Comparison of ENCODE assay signal across 9 mouse cellular contexts in genomic region chr9:122022776-122023175, GRCm38 (mm10). TPM values are rescaled to one million over a fixed set of nuclear protein-coding genes. Genes with fewer than 3 reads are reported as not detected.
DNase-seq lines count a peak whose midpoint lies in the region; ATAC-seq lines count a peak whose summit lies in the region.
"Had no signal": no experiment of that assay in that cellular context is flagged by ENCODE, and none has a peak within 500 bp of the region (broad histone marks: within the 10 kb centered on the region; RNA-seq: fewer than 3 reads in every experiment).

No protein-coding gene starts in this region.

- no peaks in the 10 kb centered on the region for H3K9me3 ChIP-seq in hindbrain, embryonic 15.5 days
- no peaks in the 10 kb centered on the region for H3K9me3 ChIP-seq in hindbrain, embryonic 14.5 days (ENCODE audit: control insufficient read depth, low read length)
- no peaks in the 10 kb centered on the region for H3K9me3 ChIP-seq in stomach, embryonic 15.5 days
- H3K9me3 ChIP-seq: embryonic facial prominence, embryonic 13.5 days had no signal

- H3K4me2 ChIP-seq in hindbrain, embryonic 15.5 days: no peak overlapping the region
- no peak overlapping the region for H3K4me2 ChIP-seq in hindbrain, embryonic 14.5 days (replicated peaks)
- no peak overlapping the region for H3K4me2 ChIP-seq in stomach, embryonic 15.5 days
- H3K4me2 ChIP-seq: embryonic facial prominence, embryonic 13.5 days had no signal

- ATAC-seq in hindbrain, embryonic 15.5 days (ENCODE audit: low FRiP score, low read depth): no peak
- ATAC-seq in hindbrain, embryonic 14.5 days (ENCODE audit: low FRiP score): no peak
- 0 out of 2 replicates have a peak, but pooled peaks have one; percentile 16 for ATAC-seq in stomach, embryonic 15.5 days (ENCODE audit: insufficient read depth, low FRiP score, low read depth)
- ATAC-seq in granulocyte monocyte progenitor cell, adult 5-6 weeks (replicated peaks; ENCODE audit: poor library complexity, severe bottlenecking): no peak

- H3K27ac ChIP-seq in hindbrain, embryonic 15.5 days (replicated peaks): 0 out of 2 replicates have a peak overlapping the region, but pooled peaks have one; percentile 10
- no peak overlapping the region for H3K27ac ChIP-seq in hindbrain, embryonic 14.5 days
- H3K27ac ChIP-seq in stomach, embryonic 15.5 days: no peak overlapping the region
- H3K27ac ChIP-seq: embryonic facial prominence, embryonic 13.5 days had no signal

- no peak for DNase-seq in hindbrain, embryonic 14.5 days (ENCODE audit: low spot score)
- peak; percentile 89 for DNase-seq in adrenal gland, postnatal 14 days
- DNase-seq in heart, adult 8-10 months (ENCODE audit: low spot score): peak; percentile 95
- DNase-seq in kidney, postnatal 36 days: peak; percentile 95 to 96
- DNase-seq in left cerebral cortex, adult 8-10 months (ENCODE audit: low spot score in 2 of 2): no peak

- H3K27me3 ChIP-seq in hindbrain, embryonic 15.5 days: no peaks in the 10 kb centered on the region
- H3K27me3 ChIP-seq in hindbrain, embryonic 14.5 days (ENCODE audit: control insufficient read depth, insufficient read depth, low read length): no peaks in the 10 kb centered on the region
- no peaks in the 10 kb centered on the region for H3K27me3 ChIP-seq in stomach, embryonic 15.5 days (replicated peaks)
- H3K27me3 ChIP-seq: embryonic facial prominence, embryonic 13.5 days had no signal

- H3K36me3 ChIP-seq in hindbrain, embryonic 15.5 days: no peaks in the 10 kb centered on the region
- H3K36me3 ChIP-seq in hindbrain, embryonic 14.5 days (replicated peaks; ENCODE audit: control insufficient read depth, insufficient read depth): no peaks in the 10 kb centered on the region
- H3K36me3 ChIP-seq in stomach, embryonic 15.5 days: no peaks in the 10 kb centered on the region
- H3K36me3 ChIP-seq: embryonic facial prominence, embryonic 13.5 days had no signal

- H3K4me1 ChIP-seq in hindbrain, embryonic 15.5 days (replicated peaks): peaks cover 26% of the 10 kb centered on the region
- peaks cover 9% of the 10 kb centered on the region for H3K4me1 ChIP-seq in hindbrain, embryonic 14.5 days (replicated peaks; ENCODE audit: control insufficient read depth, insufficient read depth, low read length)
- peaks cover 22% of the 10 kb centered on the region for H3K4me1 ChIP-seq in stomach, embryonic 15.5 days

- no peak overlapping the region for H3K9ac ChIP-seq in hindbrain, embryonic 15.5 days
- H3K9ac ChIP-seq in hindbrain, embryonic 14.5 days: no peak overlapping the region
- no peak overlapping the region for H3K9ac ChIP-seq in stomach, embryonic 15.5 days
- H3K9ac ChIP-seq: embryonic facial prominence, embryonic 13.5 days had no signal

- H3K4me3 ChIP-seq in hindbrain, embryonic 15.5 days: no peak overlapping the region
- H3K4me3 ChIP-seq in hindbrain, embryonic 14.5 days (replicated peaks; ENCODE audit: low read length): no peak overlapping the region
- H3K4me3 ChIP-seq in stomach, embryonic 15.5 days (replicated peaks): no peak overlapping the region
- H3K4me3 ChIP-seq: embryonic facial prominence, embryonic 13.5 days had no signal

- 74% methylated on average over 9 of the region's 9 CpGs for WGBS in hindbrain, embryonic 15.5 days
- 67% methylated on average over 9 of the region's 9 CpGs for WGBS in hindbrain, embryonic 14.5 days
- 61% methylated on average over 9 of the region's 9 CpGs for WGBS in stomach, embryonic 15.5 days

RNA-seq across cellular contexts. Expression of gene Pomgnt2, which starts 25.9 kb away (rescaled TPM):
- 36.1 and 36.2 TPM in 2 replicates for polyA plus RNA-seq in hindbrain, embryonic 15.5 days (2015; fragmentation: Nextera tagmentation; extraction: Ambion mirVana)
- polyA plus RNA-seq in hindbrain, embryonic 14.5 days (2014; fragmentation: Nextera tagmentation; extraction: Ambion mirVana): 28.6 and 29.4 TPM in 2 replicates
- total RNA-seq in adrenal gland, postnatal 14 days (2021): 12.6 and 15.7 TPM in 2 replicates
- 10 to 100 TPM; 15.6 to 18.2 (median 16.7) TPM for total RNA-seq in heart, adult 8-10 months (2022)
- polyA plus RNA-seq in stomach, embryonic 15.5 days (2015; fragmentation: Nextera tagmentation; extraction: Ambion mirVana): 16.5 TPM in 2 replicates
- 6.3 and 10.6 TPM in 2 replicates for total RNA-seq in granulocyte monocyte progenitor cell, adult 5-6 weeks (2014; fragmentation: Nextera tagmentation)
- 6.7 and 7.0 TPM in 2 replicates for total RNA-seq in granulocyte monocyte progenitor cell, adult 5-6 weeks (2017)
- total RNA-seq in left cerebral cortex, adult 8-10 months (2022): 10 to 100 TPM; 40.1 to 46.1 (median 41.8) TPM

Comparison
In these comparisons a context has a peak if more than half of its experiments do, and no peak if none do; other contexts are left out.
1. DNase-seq: peak in adrenal gland, postnatal 14 days (single experiment), heart, adult 8-10 months (single experiment) and kidney, postnatal 36 days (2 of 2); none in hindbrain, embryonic 14.5 days (single experiment) and left cerebral cortex, adult 8-10 months (0 of 2).